Mouse (Mus musculus) embryonic facial prominence, embryonic 14.5 days (tissue): ENCODE results near the gene Srpr. TPM values are rescaled to one million over a fixed set of nuclear protein-coding genes. Genes with fewer than 3 reads are reported as not detected.
A peak's percentile ranks its signal among the peaks of the same experiment; 100 is the strongest.

Experiments used
- ATAC-seq: fragments of 200-750 bp; cut with Nextera tagmentation; 2 replicates; pipeline ENCODE4 v1.8.0; 2017; ENCODE audit warnings: low read depth, moderate number of reproducible peaks, moderate TSS enrichment
- DNase-seq: peaks from one replicate; pipeline ENCODE4 v3.0.0-alpha.2; 2015; ENCODE audit warnings: low spot score
- H3K27ac ChIP-seq: fragments of 300-500 bp; sonication (generic); replicated peaks from 2 replicates; pipeline ENCODE4 v1.5.1; 2014; ENCODE audit warnings: low read depth, mild to moderate bottlenecking, low read length, moderate library complexity
- H3K27me3 ChIP-seq: fragments of 300-500 bp; sonication (generic); replicated peaks from 2 replicates; pipeline ENCODE4 v1.6.1; 2014; ENCODE audit warnings: low read length; ENCODE audit not compliant: control insufficient read depth, insufficient read depth
- H3K36me3 ChIP-seq: fragments of 300-500 bp; sonication (generic); 2 replicates; pipeline ENCODE4 v1.6.1; 2014; ENCODE audit warnings: low read length, mixed read lengths; ENCODE audit not compliant: control insufficient read depth, insufficient read depth
- H3K4me1 ChIP-seq: fragments of 300-500 bp; sonication (generic); 2 replicates; pipeline ENCODE4 v1.6.1; 2014; ENCODE audit warnings: antibody characterized with exemption, low read length; ENCODE audit not compliant: control insufficient read depth, insufficient read depth
- H3K4me2 ChIP-seq: fragments of 300-500 bp; sonication (generic); 2 replicates; pipeline ENCODE4 v1.6.1; 2014; ENCODE audit warnings: low read depth, mild to moderate bottlenecking, low read length, moderate library complexity, mixed read lengths
- H3K4me3 ChIP-seq: fragments of 300-500 bp; sonication (generic); 2 replicates; pipeline ENCODE4 v1.5.1; 2014; ENCODE audit warnings: low read depth, mild to moderate bottlenecking, low read length
- H3K9ac ChIP-seq: fragments of 300-500 bp; sonication (generic); 2 replicates; pipeline ENCODE4 v1.6.1; 2014; ENCODE audit warnings: low read depth, mild to moderate bottlenecking, low read length, moderate library complexity, mixed read lengths
- H3K9me3 ChIP-seq: fragments of 300-500 bp; sonication (generic); 2 replicates; pipeline ENCODE4 v1.6.1; 2016; ENCODE audit warnings: low read length; ENCODE audit not compliant: control insufficient read depth
- WGBS: fragments of 180-500 bp; shearing (Covaris S2); extraction: QIAGEN DNeasy Blood & Tissue Kit; methylation state at CpG from one replicate; pipeline ENCODE4 v1.1.7; 2014; 5-methylcytosine and 5-hydroxymethylcytosine counted together
- polyA plus RNA-seq: library from polyadenylated mRNA; unstranded; fragments of >200 nt; fragmentation: Nextera tagmentation; extraction: Ambion mirVana; gene quantifications from 2 replicates; pipeline ENCODE4 v1.2.1, GENCODE M21; 2014

Gene Srpr
- polyA plus RNA-seq, 1 experiment from 2014 or later = 167 TPM

DNA sequence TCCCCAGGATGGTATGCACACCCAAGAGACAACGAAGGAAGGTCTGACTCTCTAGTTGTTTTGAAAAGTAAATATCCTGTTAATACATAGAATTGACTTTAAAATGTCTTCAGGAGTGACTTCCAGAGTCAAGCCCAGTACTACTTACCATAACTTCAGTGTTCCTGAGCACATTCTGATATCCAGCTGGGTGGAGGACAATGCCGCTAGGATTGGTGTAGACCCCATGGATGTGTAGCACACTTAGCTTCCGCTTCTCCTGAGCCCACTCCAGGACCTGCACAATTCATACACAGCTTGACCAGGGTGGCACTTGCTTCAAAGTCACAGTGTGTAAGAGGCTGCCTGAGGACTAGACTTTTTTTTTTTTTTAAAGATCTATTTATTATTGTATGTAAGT lies 23.5 kb downstream of the Srpr start:
- DNase-seq (no peak), ATAC-seq (no peak)
- Histone ChIP-seq H3K36me3 (peaks cover 57% of the 10 kb centered on the region), H3K4me1 (no peaks in the 10 kb centered on the region), H3K4me2 (no peak overlapping the region), H3K27me3 (no peaks in the 10 kb centered on the region), H3K9ac (no peak overlapping the region), H3K9me3 (no peaks in the 10 kb centered on the region), H3K27ac (no peak overlapping the region), H3K4me3 (no peak overlapping the region)
- 93% methylated on average over 3 of the region's 3 CpGs for WGBS

GRCm38 (mm10) chr9:35228671-35229070 lies 28.7 kb downstream of the Srpr start:
- Histone ChIP-seq H3K27ac (no peak overlapping the region), H3K36me3 (peaks cover 30% of the 10 kb centered on the region; the same call in 1 of the 2 replicates), H3K4me1 (no peaks in the 10 kb centered on the region), H3K4me2 (no peak overlapping the region), H3K9ac (no peak overlapping the region), H3K27me3 (no peaks in the 10 kb centered on the region), H3K9me3 (no peaks in the 10 kb centered on the region), H3K4me3 (no peak overlapping the region)
- 84% methylated on average over 3 of the region's 3 CpGs for WGBS
- ATAC-seq (no peak), DNase-seq (no peak)

DNA sequence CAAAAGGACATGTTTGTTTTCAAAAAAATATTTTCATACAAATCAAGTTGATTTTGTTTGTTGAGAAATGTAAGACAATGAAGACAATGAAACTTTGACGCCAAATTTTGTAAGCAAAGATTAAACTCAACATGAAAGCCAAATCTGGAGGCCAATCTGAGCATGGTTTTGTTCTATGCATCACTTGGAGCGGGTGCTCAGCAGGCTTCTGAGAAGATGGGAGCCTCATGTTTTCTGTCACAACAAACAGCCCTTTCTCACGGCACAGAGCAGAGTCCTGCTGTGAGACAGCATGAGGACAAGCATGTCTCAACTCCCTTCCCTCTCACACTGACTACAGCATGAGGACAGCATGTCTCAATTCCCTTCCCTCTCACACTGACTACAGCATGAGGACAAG lies 36.0 kb downstream of the Srpr start:
- 50% methylated on average over 3 of the region's 3 CpGs for WGBS
- Histone ChIP-seq H3K27ac (no peak overlapping the region), H3K9me3 (no peaks in the 10 kb centered on the region), H3K4me3 (no peak overlapping the region), H3K4me2 (no peak overlapping the region), H3K36me3 (peaks cover 31% of the 10 kb centered on the region; the same call in 1 of the 2 replicates), H3K9ac (no peak overlapping the region), H3K27me3 (no peaks in the 10 kb centered on the region), H3K4me1 (0 out of 2 replicates have a peak, but pooled peaks cover 4% of the 10 kb centered on the region)
- no peak for ATAC-seq
- no peak for DNase-seq

GRCm38 (mm10) chr9:35238371-35238770 lies 38.4 kb downstream of the Srpr start:
- ATAC-seq (no peak), DNase-seq (no peak)
- H3K9me3 ChIP-seq = no peaks in the 10 kb centered on the region
- no peak overlapping the region for H3K4me3 ChIP-seq
- peaks cover 19% of the 10 kb centered on the region; the same call in 1 of the 2 replicates for H3K36me3 ChIP-seq
- no peak overlapping the region for H3K27ac ChIP-seq
- no peak overlapping the region for H3K4me2 ChIP-seq
- 86% methylated on average over 1 of the region's 1 CpGs for WGBS
- H3K9ac ChIP-seq = no peak overlapping the region
- H3K27me3 ChIP-seq = no peaks in the 10 kb centered on the region
- H3K4me1 ChIP-seq = 0 out of 2 replicates have a peak, but pooled peaks cover 4% of the 10 kb centered on the region

GRCm38 (mm10) chr9:35238915-35239571 lies 39.1 kb downstream of the Srpr start:
- WGBS = 62% methylated on average over 6 of the region's 6 CpGs
- Histone ChIP-seq H3K9me3 (no peaks in the 10 kb centered on the region), H3K27me3 (no peaks in the 10 kb centered on the region), H3K9ac (no peak overlapping the region), H3K36me3 (peaks cover 13% of the 10 kb centered on the region; the same call in 1 of the 2 replicates), H3K4me3 (no peak overlapping the region), H3K4me2 (no peak overlapping the region), H3K27ac (no peak overlapping the region), H3K4me1 (0 out of 2 replicates have a peak, but pooled peaks cover 4% of the 10 kb centered on the region)
- DNase-seq (peak; percentile 23), ATAC-seq (0 out of 2 replicates have a peak, but pooled peaks have one; percentile 15)

GRCm38 (mm10) chr9:35239734-35240133 lies 39.8 kb downstream of the Srpr start:
- Histone ChIP-seq H3K9me3 (no peaks in the 10 kb centered on the region), H3K9ac (no peak overlapping the region), H3K27ac (no peak overlapping the region), H3K4me3 (no peak overlapping the region), H3K4me1 (0 out of 2 replicates have a peak, but pooled peaks cover 4% of the 10 kb centered on the region), H3K4me2 (no peak overlapping the region), H3K27me3 (no peaks in the 10 kb centered on the region), H3K36me3 (peaks cover 6% of the 10 kb centered on the region; the same call in 1 of the 2 replicates)
- ATAC-seq (no peak), DNase-seq (no peak)
- 100% methylated on average over 1 of the region's 1 CpGs for WGBS

- Histone ChIP-seq H3K4me3 (no peak overlapping the region), H3K27me3 (no peaks in the 10 kb centered on the region), H3K9me3 (no peaks in the 10 kb centered on the region), H3K4me1 (peaks cover 9% of the 10 kb centered on the region), H3K27ac (no peak overlapping the region), H3K36me3 (no peaks in the 10 kb centered on the region), H3K4me2 (no peak overlapping the region), H3K9ac (no peak overlapping the region)
- ATAC-seq = no peak
- DNase-seq = no peak
- 84% methylated on average over 2 of the region's 2 CpGs for WGBS
Measured at GRCm38 (mm10) chr9:35247405-35247804, 47.4 kb downstream of the Srpr start.

DNA sequence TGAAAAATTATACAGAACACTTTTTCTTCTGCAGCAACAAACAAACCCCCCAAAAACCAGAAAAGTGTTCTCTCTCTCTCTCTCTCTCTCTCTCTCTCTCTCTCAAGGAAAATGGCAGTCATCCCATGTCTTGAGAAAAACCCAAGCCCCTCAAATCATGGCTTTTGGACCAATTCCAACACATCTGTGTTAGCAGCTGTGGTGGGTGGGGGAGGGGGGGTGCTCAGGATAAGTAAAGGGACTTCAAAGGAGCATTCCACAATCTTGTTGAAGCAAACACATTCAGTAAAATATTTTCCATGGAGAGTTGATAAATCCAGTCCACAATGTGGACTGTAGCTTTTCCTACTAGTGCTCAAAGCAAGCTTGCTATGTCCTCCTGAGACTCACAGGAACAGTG lies 49.5 kb downstream of the Srpr start:
- Histone ChIP-seq H3K36me3 (no peaks in the 10 kb centered on the region), H3K9me3 (no peaks in the 10 kb centered on the region), H3K27ac (peak overlapping the region; percentile 75), H3K4me1 (peaks cover 9% of the 10 kb centered on the region), H3K27me3 (no peaks in the 10 kb centered on the region), H3K4me3 (no peak overlapping the region), H3K9ac (no peak overlapping the region), H3K4me2 (no peak overlapping the region; the same call in 1 of the 2 replicates)
- peak; percentile 57; the same call in 1 of the 2 replicates for ATAC-seq
- peak; percentile 84 for DNase-seq

DNA sequence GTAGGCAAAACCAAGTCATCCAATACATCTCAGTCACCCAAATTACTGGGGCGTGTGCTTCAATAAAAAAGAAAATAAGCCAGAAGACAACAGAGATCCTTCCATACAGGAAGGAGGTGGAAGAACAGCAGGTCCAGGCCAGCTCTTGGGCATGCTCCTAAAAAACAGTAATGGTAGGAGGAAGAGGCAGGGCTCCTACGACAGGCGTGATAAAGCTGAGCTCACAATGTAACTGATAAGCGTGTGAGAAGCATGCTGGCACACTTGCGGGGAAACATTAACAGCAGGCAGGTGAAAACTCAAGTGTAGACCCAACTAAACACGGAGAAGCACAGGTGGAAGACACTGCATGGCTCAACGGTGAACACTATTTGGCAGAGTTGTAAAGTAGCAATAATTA lies 57.4 kb downstream of the Srpr start:
- H3K27me3 ChIP-seq = no peaks in the 10 kb centered on the region
- ATAC-seq (no peak), DNase-seq (no peak)
- no peak overlapping the region for H3K27ac ChIP-seq
- WGBS = 92% methylated on average over 7 of the region's 7 CpGs
- no peaks in the 10 kb centered on the region for H3K4me1 ChIP-seq
- H3K9me3 ChIP-seq = no peaks in the 10 kb centered on the region
- no peaks in the 10 kb centered on the region for H3K36me3 ChIP-seq
- no peak overlapping the region for H3K9ac ChIP-seq
- H3K4me3 ChIP-seq = no peak overlapping the region
- no peak overlapping the region for H3K4me2 ChIP-seq
